21 mouse cellular contexts compared by ENCODE assay signal in the genomic region with DNA sequence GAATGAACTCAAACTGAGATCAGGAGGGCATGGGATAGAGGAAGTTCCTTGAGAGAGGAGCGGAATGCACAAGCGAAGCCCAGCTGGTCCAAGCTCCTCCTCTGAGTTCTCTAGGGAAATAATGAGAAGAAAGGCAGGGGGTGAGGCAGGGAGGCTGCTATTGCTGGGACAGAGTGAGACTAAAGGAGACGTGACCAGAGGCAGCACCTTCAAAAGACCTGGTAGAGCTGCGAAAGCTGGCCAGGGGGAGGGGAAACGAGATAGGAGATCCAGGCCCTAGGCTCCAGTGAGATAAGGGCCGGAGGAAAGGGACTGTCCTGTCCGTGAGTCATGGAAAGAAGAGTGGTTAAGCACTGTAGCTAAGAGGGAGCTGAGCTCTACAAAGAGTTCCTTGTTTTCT. TPM values are rescaled to one million over a fixed set of nuclear protein-coding genes. Genes with fewer than 3 reads are reported as not detected.
A peak's percentile ranks its signal among the peaks of the same experiment; 100 is the strongest.
DNase-seq lines count a peak whose midpoint lies in the region; ATAC-seq and TF ChIP-seq lines count a peak whose summit lies in the region.
"Had no signal": no experiment of that assay in that cellular context is flagged by ENCODE, and none has a peak within 500 bp of the region (broad histone marks: within the 10 kb centered on the region; RNA-seq: fewer than 3 reads in every experiment).

No protein-coding gene starts in this region.

- H3K4me1 ChIP-seq in forebrain, embryonic 13.5 days: peaks cover 8% of the 10 kb centered on the region
- H3K4me1 ChIP-seq in forebrain, embryonic 16.5 days (replicated peaks; ENCODE audit: control insufficient read depth, insufficient read depth, low read length): peaks cover 4% of the 10 kb centered on the region; the same call in 1 of the 2 replicates
- peaks cover 6% of the 10 kb centered on the region; the same call in 1 of the 2 replicates for H3K4me1 ChIP-seq in heart, postnatal 0 days (ENCODE audit: control insufficient read depth, insufficient read depth)
- H3K4me1 ChIP-seq in heart, adult 2 months (ENCODE audit: control insufficient read depth, insufficient read depth, low read length): peaks cover 2% of the 10 kb centered on the region; the same call in 1 of the 2 replicates
- 0 out of 2 replicates have a peak, but pooled peaks cover 2% of the 10 kb centered on the region for H3K4me1 ChIP-seq in midbrain, embryonic 11.5 days (ENCODE audit: control insufficient read depth, insufficient read depth, low read length)
- peaks cover 6% of the 10 kb centered on the region; the same call in 1 of the 2 replicates for H3K4me1 ChIP-seq in midbrain, embryonic 16.5 days (ENCODE audit: control insufficient read depth, insufficient read depth, low read length)

- TF ChIP-seq EP300 in heart, postnatal 0 days (IDR thresholded peaks at IDR 0.05; ENCODE audit: low read depth): no peak
- no peak for TF ChIP-seq EP300 in heart, adult 2 months (IDR thresholded peaks at IDR 0.05; ENCODE audit: insufficient read depth, low read depth, low read length)

- DNase-seq in heart, postnatal 0 days (ENCODE audit: low spot score): no peak
- no peak for DNase-seq in heart, adult 2 months
- peak; percentile 81 for DNase-seq in midbrain, embryonic 11.5 days (ENCODE audit: low spot score, missing footprints)
- no peak for DNase-seq in cerebellum, adult 9-10 months
- DNase-seq in right cerebral cortex, postnatal 10 days (ENCODE audit: low spot score in 2 of 2): no peak
- DNase-seq: cerebellum, adult 2 months; gastrocnemius, postnatal 14 days; kidney, postnatal 14 days; lung, embryonic 14.5 days; lung, postnatal 4 days; thymus, adult 18-20 months had no signal

- no peaks in the 10 kb centered on the region for H3K27me3 ChIP-seq in forebrain, embryonic 13.5 days
- no peaks in the 10 kb centered on the region; the same call in 1 of the 2 replicates for H3K27me3 ChIP-seq in forebrain, embryonic 16.5 days (replicated peaks; ENCODE audit: control insufficient read depth, insufficient read depth, low read length)
- peaks cover 57% of the 10 kb centered on the region for H3K27me3 ChIP-seq in heart, postnatal 0 days (ENCODE audit: control insufficient read depth, insufficient read depth, low read length)
- H3K27me3 ChIP-seq in heart, adult 2 months (ENCODE audit: control insufficient read depth, insufficient read depth, low read length): no peaks in the 10 kb centered on the region
- H3K27me3 ChIP-seq in midbrain, embryonic 11.5 days (ENCODE audit: control insufficient read depth, insufficient read depth, low read length): no peaks in the 10 kb centered on the region
- H3K27me3 ChIP-seq in midbrain, embryonic 16.5 days (ENCODE audit: control insufficient read depth, insufficient read depth, low read depth, low read length): no peaks in the 10 kb centered on the region
- H3K27me3 ChIP-seq: neural tube, embryonic 15.5 days; Patski had no signal

- no peak overlapping the region for H3K4me3 ChIP-seq in forebrain, embryonic 13.5 days
- H3K4me3 ChIP-seq in forebrain, embryonic 16.5 days (replicated peaks; ENCODE audit: low read length): no peak overlapping the region
- H3K4me3 ChIP-seq in heart, postnatal 0 days (ENCODE audit: low read depth, low read length): no peak overlapping the region
- H3K4me3 ChIP-seq in heart, adult 2 months: no peak overlapping the region
- no peak overlapping the region for H3K4me3 ChIP-seq in midbrain, embryonic 11.5 days (ENCODE audit: low read depth, low read length)
- H3K4me3 ChIP-seq in midbrain, embryonic 16.5 days (ENCODE audit: low read depth, low read length): no peak overlapping the region
- H3K4me3 ChIP-seq: embryonic facial prominence, embryonic 12.5 days; limb, embryonic 13.5 days; midbrain, embryonic 12.5 days; myocyte; neural tube, embryonic 15.5 days had no signal

- TF ChIP-seq POLR2A in heart, adult 2 months (IDR thresholded peaks at IDR 0.05; ENCODE audit: insufficient read depth, low read depth, low read length): no peak

- H3K9me3 ChIP-seq in forebrain, embryonic 13.5 days (replicated peaks): no peaks in the 10 kb centered on the region
- H3K9me3 ChIP-seq in forebrain, embryonic 16.5 days (ENCODE audit: control insufficient read depth, low read length): no peaks in the 10 kb centered on the region
- H3K9me3 ChIP-seq in heart, postnatal 0 days (replicated peaks; ENCODE audit: control insufficient read depth, low read length): no peaks in the 10 kb centered on the region
- no peaks in the 10 kb centered on the region for H3K9me3 ChIP-seq in midbrain, embryonic 11.5 days (ENCODE audit: control insufficient read depth, low read length)
- no peaks in the 10 kb centered on the region for H3K9me3 ChIP-seq in midbrain, embryonic 16.5 days (replicated peaks; ENCODE audit: control insufficient read depth, low read length, poor library complexity, severe bottlenecking)
- H3K9me3 ChIP-seq: embryonic facial prominence, embryonic 12.5 days; limb, embryonic 13.5 days; midbrain, embryonic 12.5 days; neural tube, embryonic 15.5 days had no signal

- H3K27ac ChIP-seq in forebrain, embryonic 13.5 days: no peak overlapping the region
- H3K27ac ChIP-seq in forebrain, embryonic 16.5 days (ENCODE audit: low read length): no peak overlapping the region
- no peak overlapping the region for H3K27ac ChIP-seq in heart, postnatal 0 days (ENCODE audit: low read depth)
- H3K27ac ChIP-seq in heart, adult 2 months: no peak overlapping the region
- no peak overlapping the region for H3K27ac ChIP-seq in midbrain, embryonic 11.5 days (ENCODE audit: low read depth, low read length)
- no peak overlapping the region for H3K27ac ChIP-seq in midbrain, embryonic 16.5 days (ENCODE audit: low read length)
- H3K27ac ChIP-seq: embryonic facial prominence, embryonic 12.5 days; limb, embryonic 13.5 days; midbrain, embryonic 12.5 days; neural tube, embryonic 15.5 days had no signal

- WGBS in forebrain, embryonic 13.5 days: 44% methylated on average over 7 of the region's 7 CpGs
- WGBS in forebrain, embryonic 16.5 days: 44% methylated on average over 7 of the region's 7 CpGs
- 25% methylated on average over 7 of the region's 7 CpGs for WGBS in heart, postnatal 0 days
- WGBS in heart, adult 2 months: 38% methylated on average over 7 of the region's 7 CpGs
- WGBS in midbrain, embryonic 11.5 days: 52% methylated on average over 7 of the region's 7 CpGs
- 46% methylated on average over 7 of the region's 7 CpGs for WGBS in midbrain, embryonic 16.5 days

- H3K4me2 ChIP-seq in forebrain, embryonic 13.5 days: no peak overlapping the region
- H3K4me2 ChIP-seq in forebrain, embryonic 16.5 days (ENCODE audit: low read length): no peak overlapping the region
- no peak overlapping the region for H3K4me2 ChIP-seq in heart, postnatal 0 days (ENCODE audit: low read depth, low read length)
- no peak overlapping the region for H3K4me2 ChIP-seq in midbrain, embryonic 11.5 days
- no peak overlapping the region for H3K4me2 ChIP-seq in midbrain, embryonic 16.5 days (ENCODE audit: low read length)
- H3K4me2 ChIP-seq: embryonic facial prominence, embryonic 12.5 days; limb, embryonic 13.5 days; lung, embryonic 14.5 days; midbrain, embryonic 12.5 days; neural tube, embryonic 15.5 days had no signal

- TF ChIP-seq CTCF in heart, postnatal 0 days (IDR thresholded peaks at IDR 0.05; ENCODE audit: low read depth): no peak
- TF ChIP-seq CTCF in heart, adult 2 months (IDR thresholded peaks at IDR 0.05): no peak

- no peaks in the 10 kb centered on the region for H3K79me2 ChIP-seq in heart, adult 2 months (replicated peaks; ENCODE audit: control insufficient read depth, insufficient read depth, low read length)

- 0 out of 2 replicates have a peak, but pooled peaks have one; percentile 22 for ATAC-seq in forebrain, embryonic 13.5 days
- no peak for ATAC-seq in forebrain, embryonic 16.5 days
- ATAC-seq in heart, postnatal 0 days (ENCODE audit: insufficient read depth, low read depth): peak; percentile 42
- ATAC-seq in midbrain, embryonic 11.5 days (ENCODE audit: low FRiP score): no peak; the same call in 1 of the 2 replicates
- no peak for ATAC-seq in midbrain, embryonic 16.5 days
- ATAC-seq: activated CD4-positive, CD25-positive, alpha-beta regulatory T cell, adult 4 months; Patski had no signal

- no peak overlapping the region for H3K9ac ChIP-seq in forebrain, embryonic 13.5 days
- no peak overlapping the region for H3K9ac ChIP-seq in forebrain, embryonic 16.5 days (replicated peaks; ENCODE audit: low read depth, low read length)
- no peak overlapping the region for H3K9ac ChIP-seq in heart, postnatal 0 days (replicated peaks; ENCODE audit: low read depth, low read length)
- no peak overlapping the region for H3K9ac ChIP-seq in heart, adult 2 months (ENCODE audit: low read depth, low read length)
- H3K9ac ChIP-seq in midbrain, embryonic 11.5 days (ENCODE audit: low read length): no peak overlapping the region
- no peak overlapping the region for H3K9ac ChIP-seq in midbrain, embryonic 16.5 days (ENCODE audit: low read depth, low read length)
- H3K9ac ChIP-seq: embryonic facial prominence, embryonic 12.5 days; limb, embryonic 13.5 days; lung, embryonic 14.5 days; midbrain, embryonic 12.5 days; neural tube, embryonic 15.5 days had no signal

- intact Hi-C loops in heart, adult 2 months (cut with DNase I): loop anchor here (5.0 kb wide), 1 partner anchor 108 kb away; no protein-coding TSS in a partner anchor

- H3K36me3 ChIP-seq in forebrain, embryonic 13.5 days (ENCODE audit: poor library complexity, severe bottlenecking): no peaks in the 10 kb centered on the region
- H3K36me3 ChIP-seq in forebrain, embryonic 16.5 days (ENCODE audit: control insufficient read depth, insufficient read depth): no peaks in the 10 kb centered on the region
- H3K36me3 ChIP-seq in heart, postnatal 0 days (replicated peaks; ENCODE audit: control insufficient read depth, insufficient read depth, low read length): no peaks in the 10 kb centered on the region
- H3K36me3 ChIP-seq in heart, adult 2 months (ENCODE audit: control insufficient read depth, insufficient read depth, low read length): no peaks in the 10 kb centered on the region
- H3K36me3 ChIP-seq in midbrain, embryonic 11.5 days (ENCODE audit: control insufficient read depth, insufficient read depth, low read length): no peaks in the 10 kb centered on the region
- no peaks in the 10 kb centered on the region for H3K36me3 ChIP-seq in midbrain, embryonic 16.5 days (ENCODE audit: control insufficient read depth, insufficient read depth, low read length)
- H3K36me3 ChIP-seq: embryonic facial prominence, embryonic 12.5 days; limb, embryonic 13.5 days; midbrain, embryonic 12.5 days; neural tube, embryonic 15.5 days had no signal

RNA-seq across cellular contexts. Expression of a gene that starts 20.0 kb away (rescaled TPM):
- 6.0 and 7.5 TPM in 2 replicates for polyA plus RNA-seq in forebrain, embryonic 13.5 days (2015; fragmentation: Nextera tagmentation; extraction: Ambion mirVana)
- 5.3 and 5.6 TPM in 2 replicates for polyA plus RNA-seq in forebrain, embryonic 16.5 days (2015; fragmentation: Nextera tagmentation; extraction: Ambion mirVana)
- 24.5 and 38.6 TPM in 2 replicates for total RNA-seq in heart, postnatal 0 days (2014; rRNA removed; ENCODE audit: low replicate concordance)
- polyA plus RNA-seq in heart, postnatal 0 days (2015; fragmentation: Nextera tagmentation; extraction: Ambion mirVana): 2.9 and 3.3 TPM in 2 replicates
- 1 to 10 TPM; 4.7 to 7.5 TPM for total RNA-seq in heart, adult 2 months (2021)
- 10.0 and 10.2 TPM in 2 replicates for polyA plus RNA-seq in heart, adult 2 months (2012; rRNA removed)
- polyA plus RNA-seq in midbrain, embryonic 11.5 days (2014; fragmentation: Nextera tagmentation; extraction: Ambion mirVana): 16.6 and 16.7 TPM in 2 replicates
- polyA plus RNA-seq in midbrain, embryonic 16.5 days (2015; fragmentation: Nextera tagmentation; extraction: Ambion mirVana): 7.5 and 7.6 TPM in 2 replicates

RNA-seq across cellular contexts. Expression of a gene that starts 39.7 kb away (rescaled TPM):
- polyA plus RNA-seq in forebrain, embryonic 13.5 days (2015; fragmentation: Nextera tagmentation; extraction: Ambion mirVana): 69.2 and 70.2 TPM in 2 replicates
- polyA plus RNA-seq in forebrain, embryonic 16.5 days (2015; fragmentation: Nextera tagmentation; extraction: Ambion mirVana): 51.9 and 59.4 TPM in 2 replicates
- 9.3 and 11.2 TPM in 2 replicates for total RNA-seq in heart, postnatal 0 days (2014; rRNA removed; ENCODE audit: low replicate concordance)
- 31.7 and 33.4 TPM in 2 replicates for polyA plus RNA-seq in heart, postnatal 0 days (2015; fragmentation: Nextera tagmentation; extraction: Ambion mirVana)
- total RNA-seq in heart, adult 2 months (2021): 10 to 100 TPM; 25.7 to 25.8 TPM
- polyA plus RNA-seq in heart, adult 2 months (2012; rRNA removed): 6.9 and 11.1 TPM in 2 replicates
- 96.8 and 104 TPM in 2 replicates for polyA plus RNA-seq in midbrain, embryonic 11.5 days (2014; fragmentation: Nextera tagmentation; extraction: Ambion mirVana)
- polyA plus RNA-seq in midbrain, embryonic 16.5 days (2015; fragmentation: Nextera tagmentation; extraction: Ambion mirVana): 42.6 and 48.3 TPM in 2 replicates

Comparison
In these comparisons a context has a peak if more than half of its experiments do, and no peak if none do; other contexts are left out.
1. ATAC-seq: peak in forebrain, embryonic 13.5 days (single experiment) and heart, postnatal 0 days (single experiment); none in forebrain, embryonic 16.5 days (single experiment), midbrain, embryonic 11.5 days (single experiment) and midbrain, embryonic 16.5 days (single experiment).